ENCODE assay signal across 9 mouse cellular contexts in genomic region chr9:122185061-122185460, GRCm38 (mm10).
DNase-seq lines count a peak whose midpoint lies in the region; ATAC-seq and TF ChIP-seq lines count a peak whose summit lies in the region.
"Had no signal": no experiment of that assay in that cellular context is flagged by ENCODE, and none has a peak within 500 bp of the region (broad histone marks: within the 10 kb centered on the region; RNA-seq: fewer than 3 reads in every experiment).

No protein-coding gene starts in this region.

- no peak overlapping the region for H3K9ac ChIP-seq in kidney, postnatal 0 days (ENCODE audit: low read depth, low read length)
- no peak overlapping the region for H3K9ac ChIP-seq in liver, embryonic 11.5 days (ENCODE audit: low read depth, low read length)
- H3K9ac ChIP-seq: embryonic facial prominence, embryonic 13.5 days had no signal

- no peak for ATAC-seq in kidney, postnatal 0 days (replicated peaks; ENCODE audit: low FRiP score, low read depth)
- ATAC-seq in liver, embryonic 11.5 days (replicated peaks; ENCODE audit: low FRiP score), result no peak

- peaks cover 19% of the 10 kb centered on the region; the same call in 1 of the 2 replicates for H3K4me1 ChIP-seq in kidney, postnatal 0 days (replicated peaks; ENCODE audit: insufficient read depth, low read length)
- no peaks in the 10 kb centered on the region for H3K4me1 ChIP-seq in liver, embryonic 11.5 days (replicated peaks; ENCODE audit: control insufficient read depth, insufficient read depth, low read length)

- no peak overlapping the region for H3K4me2 ChIP-seq in kidney, postnatal 0 days (ENCODE audit: low read length)
- H3K4me2 ChIP-seq in liver, embryonic 11.5 days, result no peak overlapping the region
- H3K4me2 ChIP-seq: embryonic facial prominence, embryonic 13.5 days had no signal

- peak; percentile 79 to 82 for DNase-seq in B cell, adult 2 months
- peak; percentile 87 for DNase-seq in adrenal gland, adult 2 months
- DNase-seq in embryo, embryonic 10.5 days (ENCODE audit: low spot score), result peak; percentile 79
- DNase-seq in gastrocnemius, postnatal 36 days, result peak; percentile 71 to 83
- peak; percentile 81 for DNase-seq in kidney, postnatal 0 days (ENCODE audit: low spot score)
- DNase-seq in liver, embryonic 11.5 days (ENCODE audit: low spot score), result peak; percentile 66
- DNase-seq in retina, adult 2 months (ENCODE audit: low read depth, low spot score), result peak; percentile 73
- peak; percentile 86 for DNase-seq in thymus, postnatal 25 days

- WGBS in kidney, postnatal 0 days, result 9% methylated on average over 2 of the region's 2 CpGs
- 26% methylated on average over 2 of the region's 2 CpGs for WGBS in liver, embryonic 11.5 days

- no peaks in the 10 kb centered on the region for H3K9me3 ChIP-seq in kidney, postnatal 0 days (replicated peaks; ENCODE audit: low read length)
- H3K9me3 ChIP-seq in liver, embryonic 11.5 days (ENCODE audit: control insufficient read depth, low read length), result no peaks in the 10 kb centered on the region
- H3K9me3 ChIP-seq: embryonic facial prominence, embryonic 13.5 days had no signal

- no peak overlapping the region for H3K27ac ChIP-seq in kidney, postnatal 0 days
- H3K27ac ChIP-seq in liver, embryonic 11.5 days (ENCODE audit: low read depth, low read length), result no peak overlapping the region
- H3K27ac ChIP-seq: embryonic facial prominence, embryonic 13.5 days had no signal

- H3K27me3 ChIP-seq in kidney, postnatal 0 days (ENCODE audit: insufficient read depth, low read length), result no peaks in the 10 kb centered on the region
- no peaks in the 10 kb centered on the region for H3K27me3 ChIP-seq in liver, embryonic 11.5 days (replicated peaks; ENCODE audit: control insufficient read depth, insufficient read depth, low read length)
- H3K27me3 ChIP-seq: embryonic facial prominence, embryonic 13.5 days had no signal

- no peaks in the 10 kb centered on the region for H3K36me3 ChIP-seq in kidney, postnatal 0 days (ENCODE audit: insufficient read depth, low read length)
- H3K36me3 ChIP-seq in liver, embryonic 11.5 days (ENCODE audit: control insufficient read depth, insufficient read depth, low read length), result no peaks in the 10 kb centered on the region
- H3K36me3 ChIP-seq: embryonic facial prominence, embryonic 13.5 days had no signal

- TF ChIP-seq CTCF in kidney, postnatal 0 days (IDR thresholded peaks at IDR 0.05; ENCODE audit: low read depth), result peak; percentile 90

- no peak overlapping the region for H3K4me3 ChIP-seq in kidney, postnatal 0 days (replicated peaks; ENCODE audit: low read depth, low read length)
- H3K4me3 ChIP-seq in liver, embryonic 11.5 days (ENCODE audit: low read depth, low read length), result no peak overlapping the region
- H3K4me3 ChIP-seq: embryonic facial prominence, embryonic 13.5 days had no signal

- intact Hi-C loops in gastrocnemius, postnatal 36 days (cut with DNase I), result loop anchor here (2.0 kb wide), 2 partner anchors 64 to 166 kb away; no protein-coding TSS in a partner anchor
